Mouse (Mus musculus) heart, embryonic 10.5 days (tissue): ENCODE data around the gene Dcp1a. TPM values are rescaled to one million over a fixed set of nuclear protein-coding genes. Genes with fewer than 3 reads are reported as not detected.
"Not testable (repeated sequence)": the region's sequence is repeated elsewhere in the genome, so short reads cannot be mapped to it uniquely, and the experiment has no call there.

ENCODE experiments used
- DNase-seq: peaks from one replicate; pipeline ENCODE4 v3.0.0-alpha.2; 2017; ENCODE audit warnings: low spot score
- H3K27ac ChIP-seq: fragments of 300-500 bp; sonication (generic); 2 replicates; pipeline ENCODE4 v1.5.1; 2016; ENCODE audit warnings: mild to moderate bottlenecking
- H3K27me3 ChIP-seq: fragments of 300-500 bp; sonication (generic); 2 replicates; pipeline ENCODE4 v1.6.1; 2016; ENCODE audit warnings: mild to moderate bottlenecking; ENCODE audit not compliant: poor library complexity, insufficient read depth, severe bottlenecking
- H3K36me3 ChIP-seq: fragments of 300-500 bp; sonication (generic); 2 replicates; pipeline ENCODE4 v1.6.1; 2016; ENCODE audit warnings: mild to moderate bottlenecking, moderate library complexity
- H3K4me1 ChIP-seq: fragments of 300-500 bp; sonication (generic); 2 replicates; pipeline ENCODE4 v1.6.1; 2016; ENCODE audit warnings: mild to moderate bottlenecking
- H3K4me3 ChIP-seq: fragments of 300-500 bp; sonication (generic); 2 replicates; pipeline ENCODE4 v1.5.1; 2016; ENCODE audit warnings: mild to moderate bottlenecking, moderate library complexity
- H3K9me3 ChIP-seq: fragments of 300-500 bp; sonication (generic); 2 replicates; pipeline ENCODE4 v1.6.1; 2016; ENCODE audit warnings: mild to moderate bottlenecking, moderate library complexity
- WGBS: fragments of 180-500 bp; shearing (Covaris S2); methylation state at CpG from one replicate; pipeline ENCODE4 v1.1.7; 2016; 5-methylcytosine and 5-hydroxymethylcytosine counted together
- polyA plus RNA-seq: library from polyadenylated mRNA; unstranded; fragments of >200 nt; fragmentation: Nextera tagmentation; extraction: Ambion mirVana; gene quantifications from 2 replicates; pipeline ENCODE4 v1.2.1, GENCODE M21; 2016

The Dcp1a gene
- polyA plus RNA-seq, 1 experiment from 2014 or later = 24.2 TPM

DNA sequence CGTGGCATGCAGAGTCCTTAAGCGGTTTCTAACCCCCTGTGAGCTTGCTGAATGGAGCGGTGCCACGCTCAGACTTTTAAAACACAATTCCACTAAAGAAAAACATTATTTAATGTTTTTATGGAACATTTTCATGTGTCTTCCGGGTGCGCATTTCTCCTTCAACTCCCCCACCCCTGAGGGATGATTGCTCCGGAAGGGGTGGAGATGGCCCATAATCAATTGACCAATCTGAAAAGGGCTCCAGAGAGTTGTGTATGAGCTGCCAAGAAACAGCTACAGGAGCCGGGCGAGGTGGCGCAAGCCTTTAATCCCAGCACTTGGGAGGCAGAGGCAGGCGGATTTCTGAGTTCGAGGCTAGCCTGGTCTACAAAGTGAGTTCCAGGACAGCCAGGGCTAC, 50.1 kb downstream of the Dcp1a start:
- Histone ChIP-seq H3K4me1 (peaks cover 18% of the 10 kb centered on the region), H3K4me3 (no peak overlapping the region), H3K27me3 (no peaks in the 10 kb centered on the region), H3K9me3 (no peaks in the 10 kb centered on the region), H3K36me3 (peaks cover 33% of the 10 kb centered on the region), H3K27ac (no peak overlapping the region)
- WGBS = 94% methylated on average over 12 of the region's 12 CpGs
- no peak for DNase-seq

DNA sequence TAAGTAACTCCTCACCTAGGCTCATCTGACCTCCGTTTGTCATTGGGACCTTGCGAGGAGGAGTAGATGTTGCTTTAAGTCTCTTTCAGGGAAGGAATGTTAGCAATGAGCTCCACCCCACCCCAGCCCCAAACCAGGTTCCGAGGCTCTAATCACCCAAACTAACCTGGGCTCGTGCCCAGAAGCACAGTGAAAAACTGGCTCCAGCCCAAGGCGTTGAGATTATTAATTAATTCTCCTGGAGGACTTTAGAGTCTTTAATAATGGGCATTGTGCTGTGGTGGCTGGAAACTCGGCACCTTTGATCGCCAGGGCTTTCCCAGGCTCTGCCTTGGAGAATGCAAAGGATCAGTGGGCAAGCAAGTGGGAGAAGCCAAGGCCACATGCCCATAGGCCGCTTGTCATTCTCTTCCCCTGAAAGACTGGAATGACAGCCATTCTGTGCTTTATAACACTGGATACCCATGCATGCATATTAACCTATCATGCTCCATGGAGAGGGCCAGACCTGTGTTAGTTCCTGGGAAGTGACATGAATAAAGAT, 51.5 kb downstream of the Dcp1a start:
- H3K9me3 ChIP-seq = no peaks in the 10 kb centered on the region
- 65% methylated on average over 8 of the region's 8 CpGs for WGBS
- H3K36me3 ChIP-seq = peaks cover 23% of the 10 kb centered on the region
- H3K4me3 ChIP-seq = no peak overlapping the region
- no peaks in the 10 kb centered on the region for H3K27me3 ChIP-seq
- peaks cover 9% of the 10 kb centered on the region; the same call in 1 of the 2 replicates for H3K4me1 ChIP-seq
- H3K27ac ChIP-seq = no peak overlapping the region
- no peak for DNase-seq

DNA sequence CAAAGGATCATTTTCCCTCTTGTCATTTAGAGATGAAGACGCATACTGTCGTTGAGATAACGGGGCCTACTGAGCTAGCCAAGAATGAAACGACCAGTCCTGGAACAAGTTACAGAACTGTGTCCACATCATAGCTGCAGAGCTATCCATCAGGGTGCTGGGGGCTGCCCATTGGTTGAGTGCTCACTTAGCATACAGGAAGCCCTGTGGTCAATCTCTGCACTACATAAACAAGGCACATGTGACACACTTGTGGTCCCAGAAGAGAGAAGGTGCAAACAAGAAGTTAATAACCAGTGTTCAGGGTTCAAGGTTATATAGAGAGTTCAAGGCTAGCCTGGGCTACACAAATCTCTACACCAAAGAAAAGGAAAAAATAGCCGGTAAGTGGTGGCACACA, 52.1 kb downstream of the Dcp1a start:
- no peak overlapping the region for H3K27ac ChIP-seq
- DNase-seq = no peak
- peaks cover 9% of the 10 kb centered on the region; the same call in 1 of the 2 replicates for H3K4me1 ChIP-seq
- H3K4me3 ChIP-seq = no peak overlapping the region
- H3K27me3 ChIP-seq = no peaks in the 10 kb centered on the region
- 80% methylated on average over 5 of the region's 5 CpGs for WGBS
- H3K36me3 ChIP-seq = peaks cover 17% of the 10 kb centered on the region
- H3K9me3 ChIP-seq = no peaks in the 10 kb centered on the region

DNA sequence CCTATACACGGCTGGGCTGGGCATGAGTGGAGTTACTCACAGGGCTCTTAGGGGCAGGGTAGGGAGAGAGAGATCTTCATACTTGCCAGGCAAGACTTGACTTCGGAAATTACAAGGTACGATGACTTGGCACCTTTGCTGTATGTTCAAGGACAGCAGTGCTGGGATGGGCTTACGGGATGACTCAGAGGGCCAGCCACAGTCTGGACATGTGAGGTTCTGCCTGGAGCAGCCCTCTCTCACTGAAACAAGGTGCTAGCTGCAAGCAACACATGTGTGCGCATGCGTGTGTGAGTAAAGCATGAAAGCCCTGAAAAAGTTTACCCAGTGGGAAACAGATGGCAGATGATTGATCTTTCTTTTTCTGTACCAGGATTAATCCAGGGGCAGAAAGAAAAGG, 52.6 kb downstream of the Dcp1a start:
- Histone ChIP-seq H3K4me1 (peaks cover 9% of the 10 kb centered on the region; the same call in 1 of the 2 replicates), H3K4me3 (no peak overlapping the region), H3K9me3 (no peaks in the 10 kb centered on the region), H3K27ac (no peak overlapping the region), H3K36me3 (peaks cover 15% of the 10 kb centered on the region), H3K27me3 (no peaks in the 10 kb centered on the region)
- 93% methylated on average over 6 of the region's 6 CpGs for WGBS
- DNase-seq = no peak

DNA sequence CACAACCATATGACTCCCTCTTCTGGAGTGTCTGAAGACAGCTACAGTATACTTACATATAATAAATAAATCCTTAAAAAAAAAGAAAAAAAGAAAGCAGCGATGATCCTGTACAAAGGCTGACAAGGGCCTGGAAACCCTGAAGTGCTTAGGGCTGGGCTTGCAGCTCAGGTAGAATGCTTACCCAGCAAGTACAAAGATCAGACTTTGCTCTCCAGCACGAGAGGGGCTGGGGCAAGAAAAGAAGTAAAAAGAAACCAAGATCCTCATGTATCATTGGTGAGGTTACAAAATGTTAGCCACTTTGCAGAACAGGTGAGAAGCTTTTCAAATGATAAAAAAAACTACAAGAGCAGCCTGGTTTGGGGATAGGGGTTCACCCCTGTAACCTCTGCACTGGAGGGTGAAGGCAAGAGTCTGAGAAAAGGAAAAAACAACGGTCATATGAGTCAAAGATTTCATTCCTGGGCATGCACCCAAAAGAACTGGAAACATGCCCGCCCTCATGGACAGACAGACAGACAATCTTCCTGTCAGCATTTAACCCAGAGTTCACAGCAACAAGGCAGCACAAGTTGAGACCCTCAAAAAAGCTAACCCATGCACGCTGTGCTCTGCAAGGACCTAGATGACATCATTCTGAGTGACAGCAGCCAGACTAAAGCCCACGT, 54.6 kb downstream of the Dcp1a start:
- Histone ChIP-seq H3K27ac (no peak overlapping the region), H3K4me1 (peaks cover 8% of the 10 kb centered on the region; the same call in 1 of the 2 replicates), H3K4me3 (no peak overlapping the region), H3K36me3 (0 out of 2 replicates have a peak, but pooled peaks cover 2% of the 10 kb centered on the region), H3K27me3 (no peaks in the 10 kb centered on the region), H3K9me3 (no peaks in the 10 kb centered on the region)
- DNase-seq = no peak
- WGBS = 78% methylated on average over 6 of the region's 6 CpGs

DNA sequence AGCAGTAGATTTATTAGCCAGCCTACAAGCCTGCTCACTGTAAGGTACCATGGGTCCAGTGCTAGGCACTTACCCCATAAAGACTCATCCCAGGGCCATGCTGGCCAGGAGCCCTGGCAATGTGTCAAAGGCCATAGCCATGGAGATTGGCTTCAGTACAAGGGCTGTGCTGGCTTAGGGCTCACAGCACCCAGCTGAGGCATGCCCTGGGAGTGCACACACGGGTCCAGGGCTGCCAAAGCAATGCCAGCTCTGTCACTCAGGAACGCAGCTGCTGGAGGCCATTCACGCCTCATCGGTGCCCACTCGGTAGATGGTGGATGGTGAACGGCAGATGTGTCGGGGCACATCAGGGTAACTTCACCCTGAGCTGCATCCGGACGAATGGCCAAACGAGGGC, 62.2 kb downstream of the Dcp1a start:
- DNase-seq = no peak
- Histone ChIP-seq H3K36me3 (no peaks in the 10 kb centered on the region), H3K4me1 (peaks cover 10% of the 10 kb centered on the region; the same call in 1 of the 2 replicates), H3K27ac (no peak overlapping the region), H3K9me3 (no peaks in the 10 kb centered on the region), H3K4me3 (no peak overlapping the region), H3K27me3 (0 out of 2 replicates have a peak, but pooled peaks cover 3% of the 10 kb centered on the region)
- WGBS = 75% methylated on average over 10 of the region's 10 CpGs

GRCm38 (mm10) chr14:30543331-30543730, 64.0 kb downstream of the Dcp1a start:
- H3K4me3 ChIP-seq, H3K27ac ChIP-seq, H3K36me3 ChIP-seq, H3K27me3 ChIP-seq, DNase-seq, H3K9me3 ChIP-seq: not testable (repeated sequence)
- 83% methylated on average over 5 of the region's 5 CpGs for WGBS
- peaks cover 18% of the 10 kb centered on the region for H3K4me1 ChIP-seq

DNA sequence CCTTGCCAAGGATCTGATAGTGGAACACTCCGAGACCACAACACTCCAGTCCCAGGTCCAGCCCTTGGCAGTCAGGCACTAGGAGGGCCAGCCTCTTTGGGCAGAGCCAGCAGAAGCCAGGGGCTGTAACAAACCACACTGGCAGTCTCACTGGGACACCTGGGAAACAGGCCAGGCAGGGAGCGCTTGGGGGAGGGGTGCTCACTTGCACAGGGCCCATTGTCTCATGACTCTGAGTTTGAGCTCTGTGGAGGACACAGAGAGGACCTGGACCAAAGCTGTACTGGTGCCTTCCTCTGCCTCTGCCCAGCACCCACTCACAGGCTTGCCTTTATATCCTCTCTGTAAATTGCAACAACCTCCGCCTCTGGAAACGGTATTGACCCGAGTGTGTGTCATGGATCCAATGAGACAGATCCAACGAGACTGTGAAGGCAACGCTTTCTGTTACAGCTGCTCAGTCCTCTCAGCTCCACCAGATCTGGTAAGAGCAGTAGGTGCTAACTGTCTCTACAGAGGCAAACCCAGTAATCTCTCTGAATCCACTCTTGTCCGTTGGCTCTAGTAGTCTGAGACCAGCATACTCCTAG, 68.9 kb downstream of the Dcp1a start, which contains the start of gene Tkt:
Gene Tkt (plus strand): TSS at position 229 of the 590 bp plus-strand sequence.
- H3K36me3 ChIP-seq = peaks cover 4% of the 10 kb centered on the region; the same call in 1 of the 2 replicates
- peak within 1 kb of the TSS; percentile 89 for H3K4me3 ChIP-seq
- 0 out of 2 replicates have a peak, but pooled peaks cover 3% of the 10 kb centered on the region for H3K27me3 ChIP-seq
- H3K27ac ChIP-seq = peak within 1 kb of the TSS; percentile 98
- DNase-seq = no peak
- no peaks in the 10 kb centered on the region for H3K9me3 ChIP-seq
- H3K4me1 ChIP-seq = peaks cover 52% of the 10 kb centered on the region
- WGBS = 27% methylated on average over 8 of the region's 8 CpGs

- Histone ChIP-seq H3K27ac (peak overlapping the region; percentile 98), H3K4me3 (peak overlapping the region; percentile 89), H3K36me3 (peaks cover 10% of the 10 kb centered on the region; the same call in 1 of the 2 replicates), H3K27me3 (0 out of 2 replicates have a peak, but pooled peaks cover 3% of the 10 kb centered on the region), H3K9me3 (no peaks in the 10 kb centered on the region), H3K4me1 (peaks cover 50% of the 10 kb centered on the region)
- WGBS = under 1% methylated on average over 69 of the region's 69 CpGs
- peak; percentile 97 for DNase-seq
Observed at GRCm38 (mm10) chr14:30548965-30549776, 69.8 kb downstream of the Dcp1a start.

DNA sequence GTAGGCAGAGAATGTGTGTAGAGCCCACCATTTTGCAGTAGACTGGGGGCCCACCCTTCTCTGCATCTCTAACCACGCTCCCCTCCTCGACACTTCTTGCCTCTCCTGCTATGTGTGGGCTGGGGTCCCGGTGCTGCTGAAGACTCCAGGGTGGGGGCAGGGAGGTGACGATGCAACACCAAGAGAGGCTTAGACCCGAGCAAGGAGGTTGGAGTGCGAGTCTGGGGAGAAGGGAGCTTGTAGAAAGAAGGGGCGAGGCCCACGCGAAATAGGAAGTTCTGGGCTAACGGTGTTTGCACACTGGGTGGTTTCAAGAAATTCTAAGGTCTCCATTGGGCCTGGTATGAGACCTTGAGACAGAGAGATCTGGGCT, 70.4 kb downstream of the Dcp1a start:
- Histone ChIP-seq H3K4me3 (peak overlapping the region; percentile 89), H3K36me3 (peaks cover 16% of the 10 kb centered on the region; the same call in 1 of the 2 replicates), H3K27me3 (0 out of 2 replicates have a peak, but pooled peaks cover 3% of the 10 kb centered on the region), H3K4me1 (peaks cover 46% of the 10 kb centered on the region), H3K27ac (peak overlapping the region; percentile 98), H3K9me3 (no peaks in the 10 kb centered on the region)
- DNase-seq = peak; percentile 80
- 0% methylated on average over 10 of the region's 10 CpGs for WGBS

GRCm38 (mm10) chr14:30550232-30551070, 71.1 kb downstream of the Dcp1a start:
- H3K27ac ChIP-seq = peak overlapping the region; percentile 98
- WGBS = 37% methylated on average over 8 of the region's 8 CpGs

DNA sequence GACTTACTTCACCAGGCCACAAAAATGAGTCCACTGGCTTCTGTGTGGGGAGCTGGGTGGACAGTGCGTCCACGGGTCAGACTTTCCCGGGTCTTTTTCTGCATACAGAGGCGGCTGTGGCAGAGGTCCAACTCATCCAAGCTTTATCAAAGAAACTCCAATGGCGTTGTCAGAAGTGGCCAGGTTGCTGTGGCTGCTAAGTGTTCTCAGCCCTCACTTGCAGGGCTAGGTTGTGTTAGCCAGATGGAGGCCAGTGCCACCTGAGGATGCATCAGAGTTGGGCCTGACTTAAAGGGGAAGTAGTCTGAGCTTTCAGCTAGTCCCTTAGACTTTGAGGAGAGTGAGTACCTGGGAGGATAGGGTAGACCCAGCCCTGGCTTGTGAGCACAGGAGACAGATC, 72.2 kb downstream of the Dcp1a start:
- H3K4me3 ChIP-seq = peak overlapping the region; percentile 89; the same call in 1 of the 2 replicates
- no peaks in the 10 kb centered on the region for H3K9me3 ChIP-seq
- peaks cover 31% of the 10 kb centered on the region for H3K36me3 ChIP-seq
- no peak overlapping the region for H3K27ac ChIP-seq
- H3K27me3 ChIP-seq = no peaks in the 10 kb centered on the region
- DNase-seq = no peak
- 50% methylated on average over 5 of the region's 5 CpGs for WGBS
- peaks cover 46% of the 10 kb centered on the region for H3K4me1 ChIP-seq

More at GRCm38 (mm10) chr14:30550232-30551070, 71.1 kb downstream of the Dcp1a start:
- H3K4me3 ChIP-seq = peak overlapping the region; percentile 89
- no peaks in the 10 kb centered on the region for H3K9me3 ChIP-seq
- 0 out of 2 replicates have a peak, but pooled peaks cover 3% of the 10 kb centered on the region for H3K27me3 ChIP-seq
- peaks cover 46% of the 10 kb centered on the region for H3K4me1 ChIP-seq
- peaks cover 21% of the 10 kb centered on the region; the same call in 1 of the 2 replicates for H3K36me3 ChIP-seq
- DNase-seq = no peak
